ENCODE assay signal across 8 mouse cellular contexts in the genomic region with DNA sequence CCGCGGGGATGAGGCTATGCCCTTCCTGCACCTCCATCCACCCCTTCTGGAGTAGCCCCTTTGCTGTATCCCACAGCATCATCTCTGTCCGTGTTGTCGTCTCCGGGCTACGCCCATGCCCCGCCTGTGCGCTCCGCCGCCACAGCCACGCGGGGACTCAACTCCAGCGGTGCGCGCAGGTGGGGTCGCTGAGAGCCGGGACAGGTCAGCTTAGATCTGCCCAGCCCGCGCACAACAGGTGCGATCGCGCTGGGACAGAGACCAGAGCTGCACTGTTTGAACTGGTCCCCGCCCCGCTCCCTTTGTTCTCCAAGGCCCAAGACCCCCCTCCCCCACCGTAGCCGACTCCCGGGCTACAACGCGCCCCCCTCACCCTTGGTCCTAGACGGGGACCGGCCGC. TPM values are rescaled to one million over a fixed set of nuclear protein-coding genes. Genes with fewer than 3 reads are reported as not detected.
A peak's percentile ranks its signal among the peaks of the same experiment; 100 is the strongest.
DNase-seq lines count a peak whose midpoint lies in the region; ATAC-seq lines count a peak whose summit lies in the region.

No protein-coding gene starts in this region.

- H3K9me3 ChIP-seq in neural tube, embryonic 11.5 days (ENCODE audit: control insufficient read depth, low read length), result no peaks in the 10 kb centered on the region
- H3K9me3 ChIP-seq in forebrain, embryonic 16.5 days (ENCODE audit: control insufficient read depth, low read length), result no peaks in the 10 kb centered on the region
- H3K9me3 ChIP-seq in limb, embryonic 11.5 days (ENCODE audit: control insufficient read depth, low read length), result no peaks in the 10 kb centered on the region; the same call in 1 of the 2 replicates

- H3K27me3 ChIP-seq in neural tube, embryonic 11.5 days (ENCODE audit: control insufficient read depth, insufficient read depth, low read length), result no peaks in the 10 kb centered on the region
- no peaks in the 10 kb centered on the region for H3K27me3 ChIP-seq in forebrain, embryonic 16.5 days (replicated peaks; ENCODE audit: control insufficient read depth, insufficient read depth, low read length)
- H3K27me3 ChIP-seq in limb, embryonic 11.5 days (ENCODE audit: control insufficient read depth, insufficient read depth, low read length), result no peaks in the 10 kb centered on the region

- DNase-seq in cerebellum, adult 11-12 months, result peak; percentile 46
- no peak for DNase-seq in neural tube, embryonic 11.5 days (ENCODE audit: low spot score)
- no peak for DNase-seq in neural tube, embryonic 10.5 days (ENCODE audit: extremely low spot score, low spot score)
- peak; percentile 86 for DNase-seq in limb, embryonic 11.5 days (ENCODE audit: low spot score)
- peak; percentile 2 to 11 for DNase-seq in natural killer cell, adult 2 months (ENCODE audit: low spot score in 2 of 2)
- DNase-seq in c-Kit-positive CD71-positive TER-119-positive erythroid progenitor cells, embryonic 14.5 days (ENCODE audit: low spot score), result no peak

- H3K4me1 ChIP-seq in neural tube, embryonic 11.5 days (ENCODE audit: control insufficient read depth, insufficient read depth, low read length), result peaks cover 19% of the 10 kb centered on the region
- peaks cover 35% of the 10 kb centered on the region for H3K4me1 ChIP-seq in forebrain, embryonic 16.5 days (replicated peaks; ENCODE audit: control insufficient read depth, insufficient read depth, low read length)
- H3K4me1 ChIP-seq in limb, embryonic 11.5 days (ENCODE audit: control insufficient read depth, insufficient read depth, low read length), result peaks cover 18% of the 10 kb centered on the region; the same call in 1 of the 2 replicates

- WGBS in neural tube, embryonic 11.5 days, result under 1% methylated on average over 30 of the region's 32 CpGs
- WGBS in forebrain, embryonic 16.5 days, result 1% methylated on average over 31 of the region's 32 CpGs
- under 1% methylated on average over 32 of the region's 32 CpGs for WGBS in limb, embryonic 11.5 days

- peaks cover 5% of the 10 kb centered on the region for H3K36me3 ChIP-seq in neural tube, embryonic 11.5 days (ENCODE audit: control insufficient read depth, insufficient read depth, low read length)
- peaks cover 11% of the 10 kb centered on the region; the same call in 1 of the 2 replicates for H3K36me3 ChIP-seq in forebrain, embryonic 16.5 days (ENCODE audit: control insufficient read depth, insufficient read depth)
- H3K36me3 ChIP-seq in limb, embryonic 11.5 days (ENCODE audit: control insufficient read depth, insufficient read depth, low read length), result peaks cover 8% of the 10 kb centered on the region

- H3K27ac ChIP-seq in neural tube, embryonic 11.5 days (ENCODE audit: low read depth, low read length), result peak overlapping the region; percentile 93
- H3K27ac ChIP-seq in forebrain, embryonic 16.5 days (ENCODE audit: low read length), result peak overlapping the region; percentile 97
- H3K27ac ChIP-seq in limb, embryonic 11.5 days (replicated peaks; ENCODE audit: low read depth, low read length), result peak overlapping the region; percentile 87

- no peak for ATAC-seq in cerebellum, adult (ENCODE audit: insufficient number of reproducible peaks, low FRiP score, low TSS enrichment)
- peak; percentile 71 for ATAC-seq in neural tube, embryonic 11.5 days (ENCODE audit: insufficient read depth, low FRiP score, low TSS enrichment)
- peak; percentile 66 for ATAC-seq in forebrain, embryonic 16.5 days
- peak; percentile 68 for ATAC-seq in limb, embryonic 11.5 days (ENCODE audit: insufficient number of reproducible peaks, low FRiP score, low TSS enrichment, low read depth)

- peak overlapping the region; percentile 91 for H3K4me3 ChIP-seq in neural tube, embryonic 11.5 days (ENCODE audit: low read depth, low read length)
- peak overlapping the region; percentile 69 for H3K4me3 ChIP-seq in forebrain, embryonic 16.5 days (replicated peaks; ENCODE audit: low read length)
- peak overlapping the region; percentile 89 for H3K4me3 ChIP-seq in limb, embryonic 11.5 days (ENCODE audit: low read depth, low read length)

- peak overlapping the region; percentile 97 for H3K9ac ChIP-seq in neural tube, embryonic 11.5 days (ENCODE audit: low read length)
- peak overlapping the region; percentile 96 for H3K9ac ChIP-seq in forebrain, embryonic 16.5 days (replicated peaks; ENCODE audit: low read depth, low read length)
- peak overlapping the region; percentile 94 for H3K9ac ChIP-seq in limb, embryonic 11.5 days (ENCODE audit: low read length)

- H3K4me2 ChIP-seq in neural tube, embryonic 11.5 days (ENCODE audit: low read depth), result peak overlapping the region; percentile 72
- H3K4me2 ChIP-seq in forebrain, embryonic 16.5 days (ENCODE audit: low read length), result peak overlapping the region; percentile 74
- H3K4me2 ChIP-seq in limb, embryonic 11.5 days (ENCODE audit: low read depth, severe bottlenecking), result peak overlapping the region; percentile 48

RNA-seq across cellular contexts. Expression of a gene that starts 0.4 kb away (rescaled TPM):
- polyA plus RNA-seq in neural tube, embryonic 11.5 days (2014; fragmentation: Nextera tagmentation; extraction: Ambion mirVana), result 140 TPM in 2 replicates
- 417 and 424 TPM in 2 replicates for polyA plus RNA-seq in forebrain, embryonic 16.5 days (2015; fragmentation: Nextera tagmentation; extraction: Ambion mirVana)
- polyA plus RNA-seq in limb, embryonic 11.5 days (2014; fragmentation: Nextera tagmentation; extraction: Ambion mirVana), result 97.6 and 106 TPM in 2 replicates

RNA-seq across cellular contexts. Expression of a gene that starts 5.8 kb away (rescaled TPM):
- polyA plus RNA-seq in neural tube, embryonic 11.5 days (2014; fragmentation: Nextera tagmentation; extraction: Ambion mirVana), result 61.4 and 68.6 TPM in 2 replicates
- polyA plus RNA-seq in forebrain, embryonic 16.5 days (2015; fragmentation: Nextera tagmentation; extraction: Ambion mirVana), result 65.8 and 69.8 TPM in 2 replicates
- 63.4 and 73.5 TPM in 2 replicates for polyA plus RNA-seq in limb, embryonic 11.5 days (2014; fragmentation: Nextera tagmentation; extraction: Ambion mirVana)

RNA-seq across cellular contexts. Expression of a gene that starts 10.7 kb away (rescaled TPM):
- 2.1 and 2.3 TPM in 2 replicates for polyA plus RNA-seq in neural tube, embryonic 11.5 days (2014; fragmentation: Nextera tagmentation; extraction: Ambion mirVana)
- polyA plus RNA-seq in forebrain, embryonic 16.5 days (2015; fragmentation: Nextera tagmentation; extraction: Ambion mirVana), result 2.6 and 3.3 TPM in 2 replicates
- 1.5 and 3.0 TPM in 2 replicates for polyA plus RNA-seq in limb, embryonic 11.5 days (2014; fragmentation: Nextera tagmentation; extraction: Ambion mirVana)

RNA-seq across cellular contexts. Expression of a gene that starts 17.0 kb away (rescaled TPM):
- 63.2 and 75.2 TPM in 2 replicates for polyA plus RNA-seq in neural tube, embryonic 11.5 days (2014; fragmentation: Nextera tagmentation; extraction: Ambion mirVana)
- polyA plus RNA-seq in forebrain, embryonic 16.5 days (2015; fragmentation: Nextera tagmentation; extraction: Ambion mirVana), result 41.1 and 44.5 TPM in 2 replicates
- 78.0 and 80.0 TPM in 2 replicates for polyA plus RNA-seq in limb, embryonic 11.5 days (2014; fragmentation: Nextera tagmentation; extraction: Ambion mirVana)

RNA-seq across cellular contexts. Expression of a gene that starts 20.0 kb away (rescaled TPM):
- 0.43 and 0.70 TPM in 2 replicates for polyA plus RNA-seq in neural tube, embryonic 11.5 days (2014; fragmentation: Nextera tagmentation; extraction: Ambion mirVana)
- 0.98 and 1.3 TPM in 2 replicates for polyA plus RNA-seq in forebrain, embryonic 16.5 days (2015; fragmentation: Nextera tagmentation; extraction: Ambion mirVana)
- 0.68 and 1.0 TPM in 2 replicates for polyA plus RNA-seq in limb, embryonic 11.5 days (2014; fragmentation: Nextera tagmentation; extraction: Ambion mirVana)

Comparison
In these comparisons a context has a peak if more than half of its experiments do, and no peak if none do; other contexts are left out.
1. DNase-seq: peak in cerebellum, adult 11-12 months (single experiment), limb, embryonic 11.5 days (single experiment) and natural killer cell, adult 2 months (2 of 2); none in neural tube, embryonic 11.5 days (single experiment), neural tube, embryonic 10.5 days (single experiment) and c-Kit-positive CD71-positive TER-119-positive erythroid progenitor cells, embryonic 14.5 days (single experiment).
2. Peak in every context shown above with its lines, with median percentiles within 50 percentile points of each other: H3K27ac ChIP-seq, H3K4me2 ChIP-seq, H3K4me3 ChIP-seq and H3K9ac ChIP-seq.